Mouse (Mus musculus): ENCODE results near the gene Crb3. TPM values are rescaled to one million over a fixed set of nuclear protein-coding genes. Genes with fewer than 3 reads are reported as not detected.

Gene Crb3
- polyA plus RNA-seq, 2 experiments = 5.5 to 8.3 TPM

DNA sequence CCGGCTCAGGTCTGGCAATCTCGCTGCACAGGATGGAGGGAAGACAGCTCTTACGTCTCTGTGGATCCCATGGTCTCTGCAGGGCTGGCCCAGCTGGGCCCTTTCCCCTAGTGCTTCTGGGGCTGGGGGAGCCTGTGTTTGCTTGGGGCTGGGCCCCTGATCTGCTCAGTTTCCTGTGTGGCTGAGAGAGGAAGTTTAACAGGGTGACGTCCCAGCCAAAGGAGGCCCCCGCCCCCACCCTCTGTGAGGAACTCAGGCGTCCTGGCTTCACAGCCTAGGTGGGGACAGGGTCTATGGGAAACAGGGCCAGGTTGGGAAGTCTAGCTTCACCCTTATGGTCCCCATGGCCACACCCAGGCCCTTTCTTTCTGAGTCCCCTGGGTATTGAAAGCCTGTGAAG, 19.4 kb downstream of the Crb3 start, which contains the start of gene Dennd1c:
Gene Dennd1c (minus strand): TSS at position 179 of the 400 bp plus-strand sequence.
- Histone ChIP-seq H3K27me3 (ENCODE audit: control insufficient read depth, insufficient read depth, low read length) (no peaks in the 10 kb centered on the region), H3K4me1 (ENCODE audit: control insufficient read depth, insufficient read depth, low read length) (no peaks in the 10 kb centered on the region), H3K4me2 (replicated peaks; ENCODE audit: low read depth, low read length, severe bottlenecking) (no peak within 1 kb of the TSS), H3K4me3 (replicated peaks; ENCODE audit: low read length) (no peak within 1 kb of the TSS), H3K9me3 (ENCODE audit: control insufficient read depth, low read length) (no peaks in the 10 kb centered on the region), H3K9ac (ENCODE audit: low read depth, low read length, severe bottlenecking) (no peak within 1 kb of the TSS), H3K27ac (replicated peaks; ENCODE audit: low read depth, low read length) (no peak within 1 kb of the TSS), H3K36me3 (ENCODE audit: control insufficient read depth, insufficient read depth, low read length) (peaks cover 3% of the 10 kb centered on the region; the same call in 1 of the 2 replicates)
- DNase-seq (ENCODE audit: low spot score) = no peak
- ATAC-seq (ENCODE audit: low FRiP score, low read depth) = no peak
- WGBS = 48% methylated on average over 6 of the region's 6 CpGs
- TF ChIP-seq POLR2A (IDR thresholded peaks at IDR 0.05; ENCODE audit: borderline replicate concordance, extremely low read depth, insufficient read depth, insufficient read length) = no peak

DNA sequence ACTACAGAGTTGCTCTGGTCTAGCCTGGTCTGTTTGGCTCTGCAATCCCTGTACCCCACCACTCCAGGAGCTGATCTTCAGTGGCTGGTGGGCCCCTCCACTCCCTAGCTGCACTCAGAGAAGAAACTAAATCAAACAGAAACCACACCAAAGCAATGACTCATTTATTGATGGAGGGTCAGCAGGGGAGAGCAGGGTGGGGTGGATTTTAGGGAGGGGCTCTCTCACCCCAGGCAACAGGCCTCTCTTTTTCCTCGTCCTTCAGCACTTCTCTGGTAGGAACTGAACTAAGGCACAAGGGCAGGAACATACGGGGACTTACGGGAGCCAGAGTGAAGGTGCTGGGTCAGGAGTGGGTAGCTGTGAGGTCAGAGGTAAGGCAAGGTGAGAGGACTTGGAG, 21.0 kb downstream of the Crb3 start:
- no peak for TF ChIP-seq POLR2A (IDR thresholded peaks at IDR 0.05; ENCODE audit: borderline replicate concordance, extremely low read depth, insufficient read depth, insufficient read length)
- Histone ChIP-seq H3K27ac (replicated peaks; ENCODE audit: low read depth, low read length) (no peak overlapping the region), H3K36me3 (ENCODE audit: control insufficient read depth, insufficient read depth, low read length) (peaks cover 3% of the 10 kb centered on the region; the same call in 1 of the 2 replicates), H3K9ac (ENCODE audit: low read depth, low read length, severe bottlenecking) (no peak overlapping the region), H3K9me3 (ENCODE audit: control insufficient read depth, low read length) (no peaks in the 10 kb centered on the region), H3K4me3 (replicated peaks; ENCODE audit: low read length) (no peak overlapping the region), H3K4me2 (replicated peaks; ENCODE audit: low read depth, low read length, severe bottlenecking) (no peak overlapping the region), H3K27me3 (ENCODE audit: control insufficient read depth, insufficient read depth, low read length) (no peaks in the 10 kb centered on the region), H3K4me1 (ENCODE audit: control insufficient read depth, insufficient read depth, low read length) (no peaks in the 10 kb centered on the region)
- DNase-seq (ENCODE audit: low spot score) = no peak
- ATAC-seq (ENCODE audit: low FRiP score, low read depth) = no peak
- 71% methylated on average over 3 of the region's 3 CpGs for WGBS

DNA sequence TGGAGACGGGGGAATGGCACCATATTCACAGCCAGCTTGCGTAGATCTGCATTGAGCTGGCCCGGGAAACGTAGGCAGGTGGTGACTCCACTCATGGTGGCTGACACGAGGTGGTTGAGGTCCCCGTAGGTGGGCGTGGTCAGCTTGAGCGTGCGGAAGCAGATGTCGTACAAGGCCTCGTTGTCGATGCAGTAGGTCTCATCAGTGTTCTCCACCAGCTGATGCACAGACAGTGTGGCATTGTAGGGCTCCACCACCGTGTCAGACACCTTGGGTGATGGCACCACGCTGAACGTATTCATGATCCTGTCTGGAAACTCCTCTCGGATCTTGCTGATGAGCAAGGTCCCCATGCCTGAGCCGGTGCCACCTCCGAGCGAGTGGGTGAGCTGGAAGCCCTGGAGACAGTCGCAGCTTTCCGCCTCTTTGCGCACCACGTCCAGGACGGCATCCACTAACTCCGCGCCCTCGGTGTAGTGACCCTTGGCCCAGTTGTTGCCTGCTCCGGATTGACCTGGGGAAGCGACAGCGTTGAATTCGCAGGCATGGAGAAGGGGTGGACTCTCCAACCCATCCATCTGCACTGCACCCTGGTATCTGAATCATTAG, 22.4 kb downstream of the Crb3 start:
- H3K36me3 ChIP-seq (ENCODE audit: control insufficient read depth, insufficient read depth, low read length) = peaks cover 3% of the 10 kb centered on the region; the same call in 1 of the 2 replicates
- 90% methylated on average over 31 of the region's 31 CpGs for WGBS
- no peak for TF ChIP-seq POLR2A (IDR thresholded peaks at IDR 0.05; ENCODE audit: borderline replicate concordance, extremely low read depth, insufficient read depth, insufficient read length)
- H3K4me1 ChIP-seq (ENCODE audit: control insufficient read depth, insufficient read depth, low read length) = no peaks in the 10 kb centered on the region
- H3K27ac ChIP-seq (replicated peaks; ENCODE audit: low read depth, low read length) = no peak overlapping the region
- H3K4me3 ChIP-seq (replicated peaks; ENCODE audit: low read length) = no peak overlapping the region
- H3K4me2 ChIP-seq (replicated peaks; ENCODE audit: low read depth, low read length, severe bottlenecking) = no peak overlapping the region
- no peaks in the 10 kb centered on the region for H3K27me3 ChIP-seq (ENCODE audit: control insufficient read depth, insufficient read depth, low read length)
- no peak for ATAC-seq (ENCODE audit: low FRiP score, low read depth)
- DNase-seq (ENCODE audit: low spot score) = no peak
- no peaks in the 10 kb centered on the region for H3K9me3 ChIP-seq (ENCODE audit: control insufficient read depth, low read length)
- no peak overlapping the region for H3K9ac ChIP-seq (ENCODE audit: low read depth, low read length, severe bottlenecking)

DNA sequence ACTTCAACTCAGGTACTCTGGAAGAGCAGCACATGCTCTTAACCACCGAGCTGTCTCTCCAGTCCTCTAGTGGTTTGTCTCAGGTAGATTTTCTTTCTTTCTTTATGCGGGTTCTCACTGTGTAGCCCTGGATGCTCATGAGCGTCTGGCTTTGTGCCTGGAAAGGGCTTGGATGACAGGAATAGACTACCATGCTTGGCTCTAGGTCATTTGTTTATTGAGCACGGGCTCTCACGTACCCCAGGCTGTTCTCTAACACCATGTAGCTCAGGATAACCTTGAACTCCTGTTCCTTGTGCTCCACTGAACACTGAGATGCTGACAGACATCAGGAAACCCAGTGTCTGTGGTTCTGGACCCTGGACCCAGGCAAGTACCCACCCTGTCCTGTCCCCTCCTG, 23.6 kb downstream of the Crb3 start:
- Histone ChIP-seq H3K9me3 (ENCODE audit: control insufficient read depth, low read length) (no peaks in the 10 kb centered on the region), H3K36me3 (ENCODE audit: control insufficient read depth, insufficient read depth, low read length) (peaks cover 3% of the 10 kb centered on the region; the same call in 1 of the 2 replicates), H3K4me3 (replicated peaks; ENCODE audit: low read length) (no peak overlapping the region), H3K27me3 (ENCODE audit: control insufficient read depth, insufficient read depth, low read length) (peaks cover 9% of the 10 kb centered on the region; the same call in 1 of the 2 replicates), H3K9ac (ENCODE audit: low read depth, low read length, severe bottlenecking) (no peak overlapping the region), H3K4me2 (replicated peaks; ENCODE audit: low read depth, low read length, severe bottlenecking) (no peak overlapping the region), H3K27ac (replicated peaks; ENCODE audit: low read depth, low read length) (no peak overlapping the region), H3K4me1 (ENCODE audit: control insufficient read depth, insufficient read depth, low read length) (peaks cover 6% of the 10 kb centered on the region; the same call in 1 of the 2 replicates)
- no peak for TF ChIP-seq POLR2A (IDR thresholded peaks at IDR 0.05; ENCODE audit: borderline replicate concordance, extremely low read depth, insufficient read depth, insufficient read length)
- ATAC-seq (ENCODE audit: low FRiP score, low read depth) (no peak), DNase-seq (ENCODE audit: low spot score) (no peak)
- 81% methylated on average over 5 of the region's 5 CpGs for WGBS

DNA sequence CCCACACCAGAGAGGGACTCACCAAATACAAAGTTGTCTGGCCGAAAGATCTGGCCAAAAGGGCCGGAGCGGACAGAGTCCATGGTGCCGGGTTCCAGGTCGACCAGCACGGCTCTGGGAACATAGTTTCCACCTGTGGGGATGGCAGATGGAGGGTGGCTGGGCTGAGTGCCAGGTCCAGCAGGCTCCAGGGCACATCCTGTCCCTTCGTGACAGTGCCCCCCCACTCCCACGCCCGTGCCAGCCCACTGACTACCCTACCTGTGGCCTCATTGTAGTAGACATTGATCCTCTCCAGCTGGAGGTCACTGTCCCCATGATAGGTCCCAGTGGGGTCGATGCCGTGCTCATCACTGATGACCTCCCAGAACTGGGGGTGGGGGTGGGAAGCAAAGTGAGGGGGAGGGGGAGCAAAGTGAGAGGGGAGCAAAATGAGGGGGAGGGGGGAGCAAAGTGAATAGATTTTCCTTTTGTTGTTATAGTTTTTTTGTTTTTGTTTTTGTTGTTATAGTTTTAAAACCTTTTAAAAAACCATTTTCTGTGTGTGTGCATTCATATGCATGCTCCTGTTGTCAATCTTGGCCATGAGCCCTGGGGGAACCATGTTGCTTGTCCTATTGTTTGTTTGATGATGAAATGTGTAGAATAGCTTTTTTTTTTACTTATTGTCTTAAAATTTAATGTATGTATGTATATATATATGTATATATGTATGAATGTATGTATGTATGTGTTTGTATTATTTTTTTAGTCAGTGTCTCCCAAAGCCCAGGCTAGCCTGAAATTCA, 27.3 kb downstream of the Crb3 start:
- peaks cover 6% of the 10 kb centered on the region; the same call in 1 of the 2 replicates for H3K4me1 ChIP-seq (ENCODE audit: control insufficient read depth, insufficient read depth, low read length)
- ATAC-seq (ENCODE audit: low FRiP score, low read depth) (no peak), DNase-seq (ENCODE audit: low spot score) (no peak)
- no peak overlapping the region for H3K9ac ChIP-seq (ENCODE audit: low read depth, low read length, severe bottlenecking)
- H3K36me3 ChIP-seq (ENCODE audit: control insufficient read depth, insufficient read depth, low read length) = peaks cover 3% of the 10 kb centered on the region; the same call in 1 of the 2 replicates
- no peak overlapping the region for H3K27ac ChIP-seq (replicated peaks; ENCODE audit: low read depth, low read length)
- 85% methylated on average over 11 of the region's 11 CpGs for WGBS
- H3K4me2 ChIP-seq (replicated peaks; ENCODE audit: low read depth, low read length, severe bottlenecking) = no peak overlapping the region
- H3K27me3 ChIP-seq (ENCODE audit: control insufficient read depth, insufficient read depth, low read length) = peaks cover 16% of the 10 kb centered on the region; the same call in 1 of the 2 replicates
- TF ChIP-seq POLR2A (IDR thresholded peaks at IDR 0.05; ENCODE audit: borderline replicate concordance, extremely low read depth, insufficient read depth, insufficient read length) = no peak
- H3K9me3 ChIP-seq (ENCODE audit: control insufficient read depth, low read length) = no peaks in the 10 kb centered on the region
- no peak overlapping the region for H3K4me3 ChIP-seq (replicated peaks; ENCODE audit: low read length)

Data from limb, embryonic 14.5 days (tissue).